In genomic region chr1:39940342-39940741, GRCm38 (mm10) we compare ENCODE assay signal across 18 mouse cellular contexts. TPM values are rescaled to one million over a fixed set of nuclear protein-coding genes. Genes with fewer than 3 reads are reported as not detected.
A peak's percentile ranks its signal among the peaks of the same experiment; 100 is the strongest.
DNase-seq lines count a peak whose midpoint lies in the region; ATAC-seq and TF ChIP-seq lines count a peak whose summit lies in the region.
"Had no signal": no experiment of that assay in that cellular context is flagged by ENCODE, and none has a peak within 500 bp of the region (broad histone marks: within the 10 kb centered on the region; RNA-seq: fewer than 3 reads in every experiment).

No protein-coding gene starts in this region.

- WGBS in heart, embryonic 13.5 days, result 84% methylated on average over 2 of the region's 2 CpGs
- 95% methylated on average over 2 of the region's 2 CpGs for WGBS in limb, embryonic 15.5 days
- WGBS in limb, embryonic 10.5 days, result 86% methylated on average over 2 of the region's 2 CpGs
- 87% methylated on average over 2 of the region's 2 CpGs for WGBS in hindbrain, embryonic 10.5 days

- no peak for TF ChIP-seq RAD21 in CH12.LX (IDR thresholded peaks at IDR 0.05; ENCODE audit: low read depth, low read length)

- no peak overlapping the region for H3K27ac ChIP-seq in heart, embryonic 13.5 days (replicated peaks)
- 0 out of 2 replicates have a peak overlapping the region, but pooled peaks have one; percentile 75 for H3K27ac ChIP-seq in limb, embryonic 15.5 days
- no peak overlapping the region for H3K27ac ChIP-seq in limb, embryonic 10.5 days
- no peak overlapping the region for H3K27ac ChIP-seq in CH12.LX (ENCODE audit: insufficient read depth, low read depth)
- H3K27ac ChIP-seq in hindbrain, embryonic 10.5 days, result no peak overlapping the region
- H3K27ac ChIP-seq: embryonic facial prominence, embryonic 10.5 days; hindbrain, embryonic 15.5 days had no signal

- H3K4me3 ChIP-seq in heart, embryonic 13.5 days, result no peak overlapping the region
- no peak overlapping the region for H3K4me3 ChIP-seq in limb, embryonic 15.5 days
- H3K4me3 ChIP-seq in limb, embryonic 10.5 days, result no peak overlapping the region
- H3K4me3 ChIP-seq in CH12.LX (replicated peaks in 1 of 3; ENCODE audit: low read depth in 2 of 3, low read length in 2 of 3, poor library complexity in 1 of 3), result no peak overlapping the region
- H3K4me3 ChIP-seq in hindbrain, embryonic 10.5 days, result no peak overlapping the region
- H3K4me3 ChIP-seq: embryonic facial prominence, embryonic 10.5 days; forebrain, embryonic 13.5 days; hindbrain, embryonic 15.5 days had no signal

- DNase-seq in heart, adult 8-10 months (ENCODE audit: low spot score), result no peak
- DNase-seq in limb, embryonic 10.5 days (ENCODE audit: low spot score), result no peak
- DNase-seq in CH12.LX (ENCODE audit: extremely low read depth), result no peak
- peak; percentile 46 for DNase-seq in induced T-regulatory cell, adult 2 months (ENCODE audit: low read depth)
- DNase-seq in hindbrain, embryonic 10.5 days (ENCODE audit: low spot score), result no peak
- DNase-seq: adrenal gland, adult 2 months; adrenal gland, postnatal 25 days; cerebellum, adult 18-20 months; cerebellum, adult 9-11 months; cerebellum, postnatal 36 days; heart, adult 18-20 months had no signal

- H3K79me2 ChIP-seq in CH12.LX (replicated peaks; ENCODE audit: control insufficient read depth, extremely low read depth, insufficient read depth, poor library complexity, severe bottlenecking), result no peaks in the 10 kb centered on the region

- H3K9me3 ChIP-seq in heart, embryonic 13.5 days, result no peaks in the 10 kb centered on the region
- H3K9me3 ChIP-seq in limb, embryonic 15.5 days, result no peaks in the 10 kb centered on the region
- H3K9me3 ChIP-seq in limb, embryonic 10.5 days (replicated peaks), result no peaks in the 10 kb centered on the region
- no peaks in the 10 kb centered on the region for H3K9me3 ChIP-seq in CH12.LX (replicated peaks; ENCODE audit: low read length)
- no peaks in the 10 kb centered on the region for H3K9me3 ChIP-seq in hindbrain, embryonic 10.5 days
- H3K9me3 ChIP-seq: embryonic facial prominence, embryonic 10.5 days; forebrain, embryonic 13.5 days; hindbrain, embryonic 15.5 days had no signal

- H3K9ac ChIP-seq in heart, embryonic 13.5 days, result 0 out of 2 replicates have a peak overlapping the region, but pooled peaks have one; percentile 19
- H3K9ac ChIP-seq in limb, embryonic 15.5 days, result no peak overlapping the region
- no peak overlapping the region for H3K9ac ChIP-seq in CH12.LX (ENCODE audit: insufficient read depth, low read depth)
- H3K9ac ChIP-seq: forebrain, embryonic 13.5 days; hindbrain, embryonic 15.5 days had no signal

- no peak for TF ChIP-seq EP300 in CH12.LX (IDR thresholded peaks at IDR 0.05; ENCODE audit: low read length)

- H3K4me1 ChIP-seq in heart, embryonic 13.5 days, result peaks cover 95% of the 10 kb centered on the region
- peaks cover 82% of the 10 kb centered on the region for H3K4me1 ChIP-seq in limb, embryonic 15.5 days
- peaks cover 94% of the 10 kb centered on the region for H3K4me1 ChIP-seq in limb, embryonic 10.5 days
- H3K4me1 ChIP-seq in CH12.LX (ENCODE audit: control insufficient read depth in 1 of 2, insufficient read depth in 2 of 2), result peaks cover 7 to 51% of the 10 kb centered on the region in 2 experiments; a peak in 3 of 4 replicates
- peaks cover 97% of the 10 kb centered on the region for H3K4me1 ChIP-seq in hindbrain, embryonic 10.5 days (replicated peaks)

- no peaks in the 10 kb centered on the region for H3K36me3 ChIP-seq in heart, embryonic 13.5 days
- no peaks in the 10 kb centered on the region for H3K36me3 ChIP-seq in limb, embryonic 15.5 days
- peaks cover 11% of the 10 kb centered on the region for H3K36me3 ChIP-seq in limb, embryonic 10.5 days
- H3K36me3 ChIP-seq in CH12.LX (replicated peaks in 1 of 2; ENCODE audit: control insufficient read depth in 1 of 2, insufficient read depth in 1 of 2, low read length in 1 of 2), result peaks cover 0 to 13% of the 10 kb centered on the region in 2 experiments
- H3K36me3 ChIP-seq in hindbrain, embryonic 10.5 days, result peaks cover 10% of the 10 kb centered on the region; the same call in 1 of the 2 replicates
- H3K36me3 ChIP-seq: hindbrain, embryonic 15.5 days had no signal

- no peaks in the 10 kb centered on the region for H3K27me3 ChIP-seq in heart, embryonic 13.5 days (replicated peaks)
- no peaks in the 10 kb centered on the region for H3K27me3 ChIP-seq in limb, embryonic 15.5 days
- H3K27me3 ChIP-seq in limb, embryonic 10.5 days (ENCODE audit: low read depth, poor library complexity, severe bottlenecking), result no peaks in the 10 kb centered on the region
- H3K27me3 ChIP-seq in CH12.LX (replicated peaks), result no peaks in the 10 kb centered on the region
- H3K27me3 ChIP-seq in hindbrain, embryonic 10.5 days (ENCODE audit: insufficient read depth, poor library complexity, severe bottlenecking), result no peaks in the 10 kb centered on the region
- H3K27me3 ChIP-seq: forebrain, embryonic 13.5 days; hindbrain, embryonic 15.5 days had no signal

- dilution Hi-C loops in CH12.LX (cut with MboI; ENCODE audit: extremely low pct_ligation_motif_present, extremely low pct_unique_long_range_greater_than_20kb, low sequenced_read_pairs), result no loop called here

- no peak for TF ChIP-seq POLR2A in CH12.LX (IDR thresholded peaks at IDR 0.05; ENCODE audit: low read depth, low read length)

- no peak overlapping the region for H3K4me2 ChIP-seq in heart, embryonic 13.5 days
- H3K4me2 ChIP-seq in limb, embryonic 15.5 days, result no peak overlapping the region
- no peak overlapping the region for H3K4me2 ChIP-seq in CH12.LX (ENCODE audit: insufficient read depth, low read depth, poor library complexity, severe bottlenecking)
- H3K4me2 ChIP-seq: heart, embryonic 11.5 days; hindbrain, embryonic 15.5 days had no signal

- no peak for ATAC-seq in heart, embryonic 13.5 days (ENCODE audit: extremely low read depth, insufficient number of reproducible peaks, low FRiP score, low TSS enrichment)
- ATAC-seq in limb, embryonic 15.5 days (ENCODE audit: insufficient number of reproducible peaks, low FRiP score, low TSS enrichment, low read depth), result no peak
- ATAC-seq: forebrain, embryonic 13.5 days; inflammation-experienced regulatory T-cells, adult 6 months had no signal

- in situ Hi-C loops in CH12.LX (cut with MboI; ENCODE audit: low pct_ligation_motif_present, low pct_unique_long_range_greater_than_20kb, low sequenced_read_pairs), result loop anchor here (25.0 kb wide), 2 partner anchors 253 to 378 kb away; no protein-coding TSS in a partner anchor

- TF ChIP-seq CTCF in CH12.LX (conservative IDR thresholded peaks at IDR 0.05 in 1 of 2, IDR thresholded peaks at IDR 0.05 in 1 of 2; ENCODE audit: low read depth in 2 of 2, low read length in 2 of 2), result no peak

TF ChIP-seq in CH12.LX, 34 proteins besides CTCF, POLR2A, EP300 and RAD21:
- TF ChIP-seq KAT2A (IDR thresholded peaks at IDR 0.05; ENCODE audit: insufficient replicate concordance, low read length), result no peak
- no peak for TF ChIP-seq ELF1 (IDR thresholded peaks at IDR 0.05; ENCODE audit: low read depth, low read length)
- TF ChIP-seq TBP (conservative IDR thresholded peaks at IDR 0.05; ENCODE audit: low read depth, low read length), result no peak
- no peak for TF ChIP-seq MAX (IDR thresholded peaks at IDR 0.05; ENCODE audit: low read length)
- TF ChIP-seq SIN3A (IDR thresholded peaks at IDR 0.05; ENCODE audit: low read length), result no peak
- TF ChIP-seq CHD1 (IDR thresholded peaks at IDR 0.05; ENCODE audit: low read depth, low read length), result no peak
- no peak for TF ChIP-seq ZMIZ1 (IDR thresholded peaks at IDR 0.05; ENCODE audit: low read depth, low read length)
- TF ChIP-seq E2F4 (IDR thresholded peaks at IDR 0.05; ENCODE audit: insufficient replicate concordance, low read depth, low read length), result no peak
- no peak for TF ChIP-seq UBTF (IDR thresholded peaks at IDR 0.05; ENCODE audit: low read depth, low read length)
- TF ChIP-seq JUN (IDR thresholded peaks at IDR 0.05; ENCODE audit: insufficient read depth, low read depth, low read length), result peak; percentile 70
- TF ChIP-seq ZC3H11A (IDR thresholded peaks at IDR 0.05; ENCODE audit: low read depth, low read length), result no peak
- TF ChIP-seq ETS1 (conservative IDR thresholded peaks at IDR 0.05; ENCODE audit: low read depth, low read length), result no peak
- no peak for TF ChIP-seq ZKSCAN1 (IDR thresholded peaks at IDR 0.05; ENCODE audit: borderline replicate concordance, low read depth, low read length)
- no peak for TF ChIP-seq MAZ (IDR thresholded peaks at IDR 0.05; ENCODE audit: low read depth, low read length)
- peak; percentile 71 for TF ChIP-seq JUND (conservative IDR thresholded peaks at IDR 0.05; ENCODE audit: low read depth, low read length)
- TF ChIP-seq MEF2A (IDR thresholded peaks at IDR 0.05; ENCODE audit: borderline replicate concordance, low read depth, low read length), result no peak
- no peak for TF ChIP-seq USF1 (IDR thresholded peaks at IDR 0.05; ENCODE audit: low read depth, low read length)

RNA-seq across cellular contexts. Expression of gene Map4k4, which starts 39.6 kb away (rescaled TPM):
- 17.5 and 21.1 TPM in 2 replicates for polyA plus RNA-seq in heart, embryonic 13.5 days (2015; fragmentation: Nextera tagmentation; extraction: Ambion mirVana)
- total RNA-seq in heart, adult 8-10 months (2022), result 100 to 1,000 TPM in 3 of 4 experiments, 10 to 100 TPM in 1; 98.5 to 135 (median 109) TPM
- 29.5 and 32.7 TPM in 2 replicates for polyA plus RNA-seq in limb, embryonic 15.5 days (2015; fragmentation: Nextera tagmentation; extraction: Ambion mirVana)
- 33.8 and 45.4 TPM in 2 replicates for polyA plus RNA-seq in limb, embryonic 10.5 days (2016; fragmentation: Nextera tagmentation; extraction: Ambion mirVana)
- total RNA-seq in CH12.LX (2012; rRNA removed), result 33.3 and 41.0 TPM in 2 replicates
- 20.3 and 21.8 TPM in 2 replicates for total RNA-seq in CH12.LX (2014; rRNA removed)
- 46.3 and 47.0 TPM in 2 replicates for polyA plus RNA-seq in CH12.LX (2012; ENCODE audit: insufficient read length, low read depth)
- 38.5 and 40.1 TPM in 2 replicates for polyA plus RNA-seq in hindbrain, embryonic 10.5 days (2016; fragmentation: Nextera tagmentation; extraction: Ambion mirVana)
